In genomic region chr11:75290566-75291271, GRCm38 (mm10) we compare ENCODE assay signal across 7 mouse cellular contexts. TPM values are rescaled to one million over a fixed set of nuclear protein-coding genes. Genes with fewer than 3 reads are reported as not detected.
DNase-seq lines count a peak whose midpoint lies in the region; ATAC-seq lines count a peak whose summit lies in the region.

No protein-coding gene starts in this region.

- peak overlapping the region; percentile 33 for H3K4me2 ChIP-seq in midbrain, embryonic 13.5 days (replicated peaks)

- H3K27ac ChIP-seq in midbrain, embryonic 13.5 days, result peak overlapping the region; percentile 78

- no peak overlapping the region for H3K4me3 ChIP-seq in midbrain, embryonic 13.5 days (replicated peaks)

- intact Hi-C loops in left cerebral cortex, postnatal 10 days (cut with DNase I), result loop anchor here (2.0 to 5.0 kb wide), 3 partner anchors 98 to 112 kb away; partner anchors contain the start of genes Ovca2 and Rtn4rl1

- WGBS in midbrain, embryonic 13.5 days, result 15% methylated on average over 6 of the region's 6 CpGs

- H3K9me3 ChIP-seq in midbrain, embryonic 13.5 days, result no peaks in the 10 kb centered on the region

- no peak overlapping the region for H3K9ac ChIP-seq in midbrain, embryonic 13.5 days (replicated peaks)

- no peaks in the 10 kb centered on the region for H3K36me3 ChIP-seq in midbrain, embryonic 13.5 days

- H3K27me3 ChIP-seq in midbrain, embryonic 13.5 days, result peaks cover 2% of the 10 kb centered on the region; the same call in 1 of the 2 replicates

- H3K4me1 ChIP-seq in midbrain, embryonic 13.5 days (replicated peaks), result peaks cover 55% of the 10 kb centered on the region

- peak; percentile 72 for ATAC-seq in inflammation-experienced regulatory T-cells, adult 6 months
- peak; percentile 76 for ATAC-seq in midbrain, embryonic 13.5 days

- peak; percentile 89 to 98 for DNase-seq in adrenal gland, adult (ENCODE audit: inconsistent age in 2 of 2, low spot score in 1 of 2)
- DNase-seq in embryo, embryonic 10.5 days (ENCODE audit: low spot score), result peak; percentile 97
- peak; percentile 63 for DNase-seq in gastrocnemius, postnatal 25 days
- peak; percentile 85 to 94 for DNase-seq in left cerebral cortex, postnatal 10 days (ENCODE audit: extremely low spot score in 1 of 2, low spot score in 2 of 2)
- peak; percentile 70 for DNase-seq in spleen, adult 12 weeks (ENCODE audit: low spot score)

RNA-seq across cellular contexts. Expression of gene Rpa1, which starts 57.4 kb away (rescaled TPM):
- total RNA-seq in gastrocnemius, postnatal 25 days (2021), result 10 to 100 TPM; 54.8 to 57.9 TPM
- 100 to 1,000 TPM; 199 to 296 (median 217) TPM for polyA plus RNA-seq in inflammation-experienced regulatory T-cells, adult 6 months (2017; shearing (Covaris generic))
- total RNA-seq in left cerebral cortex, postnatal 10 days (2021), result 10 to 100 TPM; 42.4 TPM
- 69.1 and 70.6 TPM in 2 replicates for polyA plus RNA-seq in midbrain, embryonic 13.5 days (2015; fragmentation: Nextera tagmentation; extraction: Ambion mirVana)

RNA-seq across cellular contexts. Expression of gene Smyd4, which starts 57.5 kb away (rescaled TPM):
- total RNA-seq in gastrocnemius, postnatal 25 days (2021), result 1 to 10 TPM; 2.5 to 4.4 TPM
- polyA plus RNA-seq in inflammation-experienced regulatory T-cells, adult 6 months (2017; shearing (Covaris generic)), result 10 to 100 TPM; 10.8 to 25.4 (median 23.2) TPM
- 10 to 100 TPM; 11.6 to 13.7 TPM for total RNA-seq in left cerebral cortex, postnatal 10 days (2021)
- 15.3 and 15.5 TPM in 2 replicates for polyA plus RNA-seq in midbrain, embryonic 13.5 days (2015; fragmentation: Nextera tagmentation; extraction: Ambion mirVana)
